ENCODE assay signal across 9 mouse cellular contexts in genomic region chr12:55385931-55386330, GRCm38 (mm10). TPM values are rescaled to one million over a fixed set of nuclear protein-coding genes. Genes with fewer than 3 reads are reported as not detected.
DNase-seq lines count a peak whose midpoint lies in the region; ATAC-seq and TF ChIP-seq lines count a peak whose summit lies in the region.
"Had no signal": no experiment of that assay in that cellular context is flagged by ENCODE, and none has a peak within 500 bp of the region (broad histone marks: within the 10 kb centered on the region; RNA-seq: fewer than 3 reads in every experiment).

No protein-coding gene starts in this region.

- 46% methylated on average over 6 of the region's 6 CpGs for WGBS in kidney, adult 2 months
- WGBS in kidney, embryonic 15.5 days: 56% methylated on average over 6 of the region's 6 CpGs
- WGBS in heart, postnatal 0 days: 72% methylated on average over 6 of the region's 6 CpGs
- WGBS in limb, embryonic 10.5 days: 68% methylated on average over 6 of the region's 6 CpGs

- H3K4me3 ChIP-seq in kidney, adult 2 months (ENCODE audit: insufficient read depth, low read depth, low read length): no peak overlapping the region
- H3K4me3 ChIP-seq in kidney, embryonic 15.5 days (replicated peaks): no peak overlapping the region
- H3K4me3 ChIP-seq in CH12.LX (replicated peaks in 1 of 3; ENCODE audit: low read depth in 2 of 3, low read length in 2 of 3, poor library complexity in 1 of 3): no peak overlapping the region
- H3K4me3 ChIP-seq in ES-E14 (ENCODE audit: insufficient read depth in 1 of 2, low read depth in 1 of 2, low read length in 2 of 2, poor library complexity in 1 of 2, severe bottlenecking in 1 of 2): no peak overlapping the region
- H3K4me3 ChIP-seq in heart, postnatal 0 days (ENCODE audit: low read depth, low read length): no peak overlapping the region
- no peak overlapping the region for H3K4me3 ChIP-seq in limb, embryonic 10.5 days

- TF ChIP-seq EP300 in CH12.LX (IDR thresholded peaks at IDR 0.05; ENCODE audit: low read length): no peak
- no peak for TF ChIP-seq EP300 in heart, postnatal 0 days (IDR thresholded peaks at IDR 0.05; ENCODE audit: low read depth)

- no peak overlapping the region for H3K27ac ChIP-seq in kidney, adult 2 months (ENCODE audit: insufficient read depth, low read depth, low read length)
- no peak overlapping the region for H3K27ac ChIP-seq in kidney, embryonic 15.5 days
- H3K27ac ChIP-seq in CH12.LX (ENCODE audit: insufficient read depth, low read depth): peak overlapping the region; percentile 33; the same call in 1 of the 2 replicates
- peak overlapping the region; percentile 70 for H3K27ac ChIP-seq in ES-E14 (ENCODE audit: insufficient read depth, low read depth, low read length, poor library complexity, severe bottlenecking)
- peak overlapping the region; percentile 19; the same call in 1 of the 2 replicates for H3K27ac ChIP-seq in heart, postnatal 0 days (ENCODE audit: low read depth)
- H3K27ac ChIP-seq in limb, embryonic 10.5 days: no peak overlapping the region

- no peak overlapping the region for H3K9ac ChIP-seq in kidney, embryonic 15.5 days
- H3K9ac ChIP-seq in CH12.LX (ENCODE audit: insufficient read depth, low read depth): no peak overlapping the region
- H3K9ac ChIP-seq in ES-E14 (ENCODE audit: insufficient read depth, low read depth, low read length, poor library complexity, severe bottlenecking): no peak overlapping the region
- no peak overlapping the region for H3K9ac ChIP-seq in heart, postnatal 0 days (replicated peaks; ENCODE audit: low read depth, low read length)
- H3K9ac ChIP-seq: lung, embryonic 14.5 days had no signal

- H3K4me2 ChIP-seq in kidney, embryonic 15.5 days: no peak overlapping the region
- H3K4me2 ChIP-seq in CH12.LX (ENCODE audit: insufficient read depth, low read depth, poor library complexity, severe bottlenecking): no peak overlapping the region
- H3K4me2 ChIP-seq in heart, postnatal 0 days (ENCODE audit: low read depth, low read length): no peak overlapping the region
- H3K4me2 ChIP-seq: lung, embryonic 14.5 days had no signal

- no peaks in the 10 kb centered on the region for H3K27me3 ChIP-seq in kidney, adult 2 months (replicated peaks; ENCODE audit: control insufficient read depth, insufficient read depth, low read length)
- no peaks in the 10 kb centered on the region for H3K27me3 ChIP-seq in kidney, embryonic 15.5 days
- no peaks in the 10 kb centered on the region for H3K27me3 ChIP-seq in CH12.LX (replicated peaks)
- no peaks in the 10 kb centered on the region for H3K27me3 ChIP-seq in heart, postnatal 0 days (ENCODE audit: control insufficient read depth, insufficient read depth, low read length)
- H3K27me3 ChIP-seq in limb, embryonic 10.5 days (ENCODE audit: low read depth, poor library complexity, severe bottlenecking): no peaks in the 10 kb centered on the region

- DNase-seq in kidney, adult 2 months: peak; percentile 75
- DNase-seq in CH12.LX (ENCODE audit: extremely low read depth): no peak
- peak; percentile 49 for DNase-seq in ES-E14 (ENCODE audit: low read depth, low spot score)
- DNase-seq in heart, postnatal 0 days (ENCODE audit: low spot score): no peak
- no peak for DNase-seq in limb, embryonic 10.5 days (ENCODE audit: low spot score)
- no peak for DNase-seq in right cerebral cortex, postnatal 4 days
- DNase-seq in cerebellum, adult 11 months: no peak
- DNase-seq: lung, embryonic 14.5 days had no signal

- dilution Hi-C loops in CH12.LX (cut with MboI; ENCODE audit: extremely low pct_ligation_motif_present, extremely low pct_unique_long_range_greater_than_20kb, low sequenced_read_pairs): no loop called here

- no peak for TF ChIP-seq RAD21 in CH12.LX (IDR thresholded peaks at IDR 0.05; ENCODE audit: low read depth, low read length)

- H3K4me1 ChIP-seq in kidney, adult 2 months (ENCODE audit: control insufficient read depth, insufficient read depth, low read length): no peaks in the 10 kb centered on the region
- peaks cover 21% of the 10 kb centered on the region for H3K4me1 ChIP-seq in kidney, embryonic 15.5 days
- H3K4me1 ChIP-seq in CH12.LX (ENCODE audit: control insufficient read depth in 1 of 2, insufficient read depth in 2 of 2) (peaks cover 30 to 55% of the 10 kb centered on the region in 2 experiments), ES-E14 (ENCODE audit: control insufficient read depth in 2 of 2, insufficient read depth in 2 of 2, low read length in 2 of 2, poor library complexity in 1 of 2) (peaks cover 35 to 39% of the 10 kb centered on the region in 2 experiments)
- no peaks in the 10 kb centered on the region; the same call in 1 of the 2 replicates for H3K4me1 ChIP-seq in heart, postnatal 0 days (ENCODE audit: control insufficient read depth, insufficient read depth)
- peaks cover 5% of the 10 kb centered on the region for H3K4me1 ChIP-seq in limb, embryonic 10.5 days

- no peaks in the 10 kb centered on the region for H3K79me2 ChIP-seq in CH12.LX (replicated peaks; ENCODE audit: control insufficient read depth, extremely low read depth, insufficient read depth, poor library complexity, severe bottlenecking)

- no peak for TF ChIP-seq POLR2A in kidney, adult 2 months (IDR thresholded peaks at IDR 0.05; ENCODE audit: low read depth, low read length)
- no peak for TF ChIP-seq POLR2A in CH12.LX (IDR thresholded peaks at IDR 0.05; ENCODE audit: low read depth, low read length)

- ATAC-seq in kidney, embryonic 15.5 days (replicated peaks; ENCODE audit: low FRiP score): no peak
- ATAC-seq in heart, postnatal 0 days (ENCODE audit: insufficient read depth, low read depth): no peak

- in situ Hi-C loops in CH12.LX (cut with MboI; ENCODE audit: low pct_ligation_motif_present, low pct_unique_long_range_greater_than_20kb, low sequenced_read_pairs) (loop anchor here (10.0 kb wide), 1 partner anchor 109 kb away; the partner anchor contains the start of gene Nfkbia), ES-E14 (cut with MboI; ENCODE audit: low sequenced_read_pairs in 2 of 2, unreplicated experiment in 2 of 2) (no loop called here)

- H3K36me3 ChIP-seq in kidney, adult 2 months (ENCODE audit: control insufficient read depth, insufficient read depth, low read length): no peaks in the 10 kb centered on the region
- H3K36me3 ChIP-seq in kidney, embryonic 15.5 days: peaks cover 7% of the 10 kb centered on the region; the same call in 1 of the 2 replicates
- peaks cover 8 to 22% of the 10 kb centered on the region in 2 experiments for H3K36me3 ChIP-seq in CH12.LX (replicated peaks in 1 of 2; ENCODE audit: control insufficient read depth in 1 of 2, insufficient read depth in 1 of 2, low read length in 1 of 2)
- H3K36me3 ChIP-seq in ES-E14 (ENCODE audit: control insufficient read depth, insufficient read depth, low read length, poor library complexity, severe bottlenecking): no peaks in the 10 kb centered on the region
- 0 out of 2 replicates have a peak, but pooled peaks cover 8% of the 10 kb centered on the region for H3K36me3 ChIP-seq in heart, postnatal 0 days (replicated peaks; ENCODE audit: control insufficient read depth, insufficient read depth, low read length)
- H3K36me3 ChIP-seq in limb, embryonic 10.5 days: peaks cover 9% of the 10 kb centered on the region

- no peak for TF ChIP-seq CTCF in kidney, adult 2 months (conservative IDR thresholded peaks at IDR 0.05; ENCODE audit: insufficient read depth, insufficient read length, low read depth, low read length)
- no peak for TF ChIP-seq CTCF in CH12.LX (conservative IDR thresholded peaks at IDR 0.05 in 1 of 2, IDR thresholded peaks at IDR 0.05 in 1 of 2; ENCODE audit: low read depth in 2 of 2, low read length in 2 of 2)
- TF ChIP-seq CTCF in heart, postnatal 0 days (IDR thresholded peaks at IDR 0.05; ENCODE audit: low read depth): no peak

- H3K9me3 ChIP-seq in kidney, embryonic 15.5 days (replicated peaks): no peaks in the 10 kb centered on the region
- H3K9me3 ChIP-seq in CH12.LX (replicated peaks; ENCODE audit: low read length): no peaks in the 10 kb centered on the region
- no peaks in the 10 kb centered on the region for H3K9me3 ChIP-seq in ES-E14 (ENCODE audit: control insufficient read depth, insufficient read depth, low read depth, low read length)
- H3K9me3 ChIP-seq in heart, postnatal 0 days (replicated peaks; ENCODE audit: control insufficient read depth, low read length): no peaks in the 10 kb centered on the region
- no peaks in the 10 kb centered on the region for H3K9me3 ChIP-seq in limb, embryonic 10.5 days (replicated peaks)

TF ChIP-seq in CH12.LX, 34 proteins besides CTCF, POLR2A, EP300 and RAD21 (continues in another document):
- TF ChIP-seq NELFE (IDR thresholded peaks at IDR 0.05; ENCODE audit: low read depth, low read length) (no peak), HCFC1 (IDR thresholded peaks at IDR 0.05; ENCODE audit: low read depth, low read length) (no peak), TBP (conservative IDR thresholded peaks at IDR 0.05; ENCODE audit: low read depth, low read length) (no peak), SMC3 (IDR thresholded peaks at IDR 0.05; ENCODE audit: low read depth, low read length) (no peak), RCOR1 (conservative IDR thresholded peaks at IDR 0.05; ENCODE audit: low read depth, low read length) (no peak), ZKSCAN1 (IDR thresholded peaks at IDR 0.05; ENCODE audit: borderline replicate concordance, low read depth, low read length) (no peak), ELF1 (IDR thresholded peaks at IDR 0.05; ENCODE audit: low read depth, low read length) (no peak)

TF ChIP-seq in ES-E14, 5 proteins besides CTCF, POLR2A, EP300 and RAD21:
- TF ChIP-seq ZC3H11A (IDR thresholded peaks at IDR 0.05; ENCODE audit: borderline replicate concordance, low read depth, low read length): no peak
- no peak for TF ChIP-seq ZNF384 (IDR thresholded peaks at IDR 0.05; ENCODE audit: low read depth, low read length)
- no peak for TF ChIP-seq MAFK (IDR thresholded peaks at IDR 0.05; ENCODE audit: insufficient read depth, low read depth, low read length)
- TF ChIP-seq HCFC1 (IDR thresholded peaks at IDR 0.05; ENCODE audit: borderline replicate concordance, insufficient read depth, low read length): no peak
- no peak for TF ChIP-seq CHD2 (IDR thresholded peaks at IDR 0.05; ENCODE audit: low read depth, low read length)

RNA-seq across cellular contexts. Expression of gene Psma6, which starts 1.9 kb away (rescaled TPM):
- polyA plus RNA-seq in kidney, adult 2 months (2012; rRNA removed): 48.5 and 80.2 TPM in 2 replicates
- polyA plus RNA-seq in kidney, embryonic 15.5 days (2015; fragmentation: Nextera tagmentation; extraction: Ambion mirVana): 405 and 435 TPM in 2 replicates
- total RNA-seq in CH12.LX (2012; rRNA removed) (271 and 319 TPM in 2 replicates), CH12.LX (2014; rRNA removed) (585 and 610 TPM in 2 replicates), ES-E14 (2012; rRNA removed) (148 and 215 TPM in 2 replicates)
- 307 and 352 TPM in 2 replicates for polyA plus RNA-seq in CH12.LX (2012; ENCODE audit: insufficient read length, low read depth)
- 75.8 and 110 TPM in 2 replicates for total RNA-seq in heart, postnatal 0 days (2014; rRNA removed; ENCODE audit: low replicate concordance)
- polyA plus RNA-seq in heart, postnatal 0 days (2015; fragmentation: Nextera tagmentation; extraction: Ambion mirVana): 383 TPM in 2 replicates
- polyA plus RNA-seq in limb, embryonic 10.5 days (2016; fragmentation: Nextera tagmentation; extraction: Ambion mirVana): 499 and 560 TPM in 2 replicates

Comparison
In these comparisons a context has a peak if more than half of its experiments do, and no peak if none do; other contexts are left out.
1. DNase-seq: peak in kidney, adult 2 months (single experiment) and ES-E14 (single experiment); none in CH12.LX (single experiment), heart, postnatal 0 days (single experiment), limb, embryonic 10.5 days (single experiment), right cerebral cortex, postnatal 4 days (single experiment) and cerebellum, adult 11 months (single experiment).
2. H3K27ac ChIP-seq: peak in CH12.LX (single experiment), ES-E14 (single experiment) and heart, postnatal 0 days (single experiment); none in kidney, adult 2 months (single experiment), kidney, embryonic 15.5 days (single experiment) and limb, embryonic 10.5 days (single experiment).